In genomic region chr5:31053728-31054127, GRCm38 (mm10) we compare ENCODE assay signal across 11 mouse cellular contexts. TPM values are rescaled to one million over a fixed set of nuclear protein-coding genes. Genes with fewer than 3 reads are reported as not detected.
DNase-seq lines count a peak whose midpoint lies in the region; ATAC-seq and TF ChIP-seq lines count a peak whose summit lies in the region.
"Not testable (repeated sequence)": the region's sequence is repeated elsewhere in the genome, so short reads cannot be mapped to it uniquely, and the experiment has no call there.
"Had no signal": no experiment of that assay in that cellular context is flagged by ENCODE, and none has a peak within 500 bp of the region (broad histone marks: within the 10 kb centered on the region; RNA-seq: fewer than 3 reads in every experiment).

No protein-coding gene starts in this region.

- H3K27ac ChIP-seq in ES-Bruce4 (ENCODE audit: insufficient read depth, low read length), result peak overlapping the region; percentile 67
- H3K27ac ChIP-seq in embryonic facial prominence, embryonic 12.5 days, result peak overlapping the region; percentile 65; the same call in 1 of the 2 replicates
- not testable (repeated sequence) for H3K27ac ChIP-seq in forebrain, postnatal 0 days (ENCODE audit: low read depth, low read length)
- peak overlapping the region; percentile 71 for H3K27ac ChIP-seq in hindbrain, embryonic 12.5 days
- peak overlapping the region; percentile 87 for H3K27ac ChIP-seq in kidney, embryonic 15.5 days
- H3K27ac ChIP-seq in liver, embryonic 12.5 days, result peak overlapping the region; percentile 78
- peak overlapping the region; percentile 95 for H3K27ac ChIP-seq in midbrain, embryonic 10.5 days (replicated peaks)
- H3K27ac ChIP-seq in neural tube, embryonic 14.5 days (ENCODE audit: low read depth, low read length), result peak overlapping the region; percentile 72; the same call in 1 of the 2 replicates

- TF ChIP-seq CTCF in ES-Bruce4 (IDR thresholded peaks at IDR 0.05; ENCODE audit: low read depth, low read length); forebrain, postnatal 0 days (IDR thresholded peaks at IDR 0.05; ENCODE audit: low read depth): not testable (repeated sequence)

- not testable (repeated sequence) for TF ChIP-seq EP300 in ES-Bruce4 (IDR thresholded peaks at IDR 0.05; ENCODE audit: insufficient read depth, low read depth, low read length)

- H3K4me3 ChIP-seq in ES-Bruce4 (ENCODE audit: low read depth, low read length), result peak overlapping the region; percentile 61; the same call in 1 of the 2 replicates
- H3K4me3 ChIP-seq in embryonic facial prominence, embryonic 12.5 days, result peak overlapping the region; percentile 65
- H3K4me3 ChIP-seq in forebrain, postnatal 0 days (ENCODE audit: low read depth, low read length), result peak overlapping the region; percentile 67
- H3K4me3 ChIP-seq in hindbrain, embryonic 12.5 days, result peak overlapping the region; percentile 52
- peak overlapping the region; percentile 74 for H3K4me3 ChIP-seq in kidney, embryonic 15.5 days (replicated peaks)
- H3K4me3 ChIP-seq in liver, embryonic 12.5 days, result peak overlapping the region; percentile 77
- peak overlapping the region; percentile 79 for H3K4me3 ChIP-seq in midbrain, embryonic 10.5 days
- peak overlapping the region; percentile 65 for H3K4me3 ChIP-seq in neural tube, embryonic 14.5 days (ENCODE audit: low read depth, low read length)

- not testable (repeated sequence) for DNase-seq in forebrain, postnatal 0 days; midbrain, embryonic 10.5 days (ENCODE audit: low spot score)

- peak overlapping the region; percentile 88 for H3K4me2 ChIP-seq in embryonic facial prominence, embryonic 12.5 days (replicated peaks)
- peak overlapping the region; percentile 96 for H3K4me2 ChIP-seq in forebrain, postnatal 0 days (ENCODE audit: low read depth)
- peak overlapping the region; percentile 82 for H3K4me2 ChIP-seq in hindbrain, embryonic 12.5 days (replicated peaks)
- H3K4me2 ChIP-seq in kidney, embryonic 15.5 days, result peak overlapping the region; percentile 95
- peak overlapping the region; percentile 100 for H3K4me2 ChIP-seq in liver, embryonic 12.5 days
- peak overlapping the region; percentile 95 for H3K4me2 ChIP-seq in neural tube, embryonic 14.5 days (ENCODE audit: low read depth, low read length)

- H3K4me1 ChIP-seq in ES-Bruce4 (ENCODE audit: control insufficient read depth, insufficient read depth, low read length); forebrain, postnatal 0 days (ENCODE audit: insufficient read depth): not testable (repeated sequence)
- H3K4me1 ChIP-seq in embryonic facial prominence, embryonic 12.5 days, result peaks cover 11% of the 10 kb centered on the region
- H3K4me1 ChIP-seq in hindbrain, embryonic 12.5 days, result peaks cover 20% of the 10 kb centered on the region
- peaks cover 25% of the 10 kb centered on the region for H3K4me1 ChIP-seq in kidney, embryonic 15.5 days
- peaks cover 44% of the 10 kb centered on the region for H3K4me1 ChIP-seq in liver, embryonic 12.5 days
- H3K4me1 ChIP-seq in midbrain, embryonic 10.5 days, result peaks cover 30% of the 10 kb centered on the region
- H3K4me1 ChIP-seq in neural tube, embryonic 14.5 days (ENCODE audit: control insufficient read depth, insufficient read depth, low read length), result peaks cover 12% of the 10 kb centered on the region

- H3K9ac ChIP-seq in ES-Bruce4 (ENCODE audit: low read depth, poor library complexity, severe bottlenecking), result peak overlapping the region; percentile 85
- not testable (repeated sequence) for H3K9ac ChIP-seq in embryonic facial prominence, embryonic 12.5 days
- H3K9ac ChIP-seq in forebrain, postnatal 0 days, result peak overlapping the region; percentile 70; the same call in 1 of the 2 replicates
- peak overlapping the region; percentile 82 for H3K9ac ChIP-seq in hindbrain, embryonic 12.5 days
- H3K9ac ChIP-seq in kidney, embryonic 15.5 days, result 0 out of 2 replicates have a peak overlapping the region, but pooled peaks have one; percentile 76
- peak overlapping the region; percentile 88; the same call in 1 of the 2 replicates for H3K9ac ChIP-seq in liver, embryonic 12.5 days
- H3K9ac ChIP-seq in neural tube, embryonic 14.5 days (replicated peaks; ENCODE audit: low read depth, low read length), result peak overlapping the region; percentile 63; the same call in 1 of the 2 replicates

- WGBS in embryonic facial prominence, embryonic 12.5 days, result 60% methylated on average over 4 of the region's 4 CpGs
- WGBS in forebrain, postnatal 0 days, result 51% methylated on average over 4 of the region's 4 CpGs
- WGBS in hindbrain, embryonic 12.5 days, result 53% methylated on average over 4 of the region's 4 CpGs
- 55% methylated on average over 4 of the region's 4 CpGs for WGBS in kidney, embryonic 15.5 days
- WGBS in liver, embryonic 12.5 days (ENCODE audit: insufficient replicate concordance), result 74% methylated on average over 4 of the region's 4 CpGs
- WGBS in midbrain, embryonic 10.5 days, result 63% methylated on average over 4 of the region's 4 CpGs
- 59% methylated on average over 4 of the region's 4 CpGs for WGBS in neural tube, embryonic 14.5 days

- H3K27me3 ChIP-seq in ES-Bruce4 (ENCODE audit: control insufficient read depth, insufficient read depth, low read length, poor library complexity, severe bottlenecking); embryonic facial prominence, embryonic 12.5 days; forebrain, postnatal 0 days (ENCODE audit: insufficient read depth, low read length); hindbrain, embryonic 12.5 days; kidney, embryonic 15.5 days; liver, embryonic 12.5 days (replicated peaks); midbrain, embryonic 10.5 days (ENCODE audit: low read depth, poor library complexity, severe bottlenecking); neural tube, embryonic 14.5 days (ENCODE audit: control insufficient read depth, insufficient read depth, low read length): not testable (repeated sequence)

- H3K9me3 ChIP-seq in ES-Bruce4 (replicated peaks; ENCODE audit: control insufficient read depth, insufficient read depth, low read length, poor library complexity, severe bottlenecking); embryonic facial prominence, embryonic 12.5 days; forebrain, postnatal 0 days (ENCODE audit: low read length); hindbrain, embryonic 12.5 days (replicated peaks); kidney, embryonic 15.5 days (replicated peaks); liver, embryonic 12.5 days (replicated peaks); midbrain, embryonic 10.5 days (replicated peaks); neural tube, embryonic 14.5 days (ENCODE audit: control insufficient read depth, low read length): not testable (repeated sequence)

- peaks cover 19% of the 10 kb centered on the region for H3K36me3 ChIP-seq in ES-Bruce4 (ENCODE audit: control insufficient read depth, insufficient read depth, low read length, poor library complexity, severe bottlenecking)
- not testable (repeated sequence) for H3K36me3 ChIP-seq in embryonic facial prominence, embryonic 12.5 days; forebrain, postnatal 0 days (ENCODE audit: insufficient read depth); neural tube, embryonic 14.5 days (ENCODE audit: control insufficient read depth, insufficient read depth, low read length)
- peaks cover 18% of the 10 kb centered on the region for H3K36me3 ChIP-seq in hindbrain, embryonic 12.5 days
- H3K36me3 ChIP-seq in kidney, embryonic 15.5 days, result peaks cover 26% of the 10 kb centered on the region
- peaks cover 30% of the 10 kb centered on the region for H3K36me3 ChIP-seq in liver, embryonic 12.5 days
- H3K36me3 ChIP-seq in midbrain, embryonic 10.5 days, result peaks cover 35% of the 10 kb centered on the region

- TF ChIP-seq POLR2A in ES-Bruce4 (IDR thresholded peaks at IDR 0.05; ENCODE audit: insufficient read depth, low read length), result not testable (repeated sequence)

- ATAC-seq in embryonic facial prominence, embryonic 12.5 days (ENCODE audit: insufficient number of reproducible peaks, insufficient read depth, low FRiP score, low TSS enrichment); forebrain, postnatal 0 days; hindbrain, embryonic 12.5 days (ENCODE audit: low FRiP score); kidney, embryonic 15.5 days (replicated peaks; ENCODE audit: low FRiP score); liver, embryonic 12.5 days; neural tube, embryonic 14.5 days (ENCODE audit: low read depth): not testable (repeated sequence)

RNA-seq across cellular contexts. Expression of gene Cad, which starts 0.9 kb away (rescaled TPM):
- polyA plus RNA-seq in ES-Bruce4 (2011; ENCODE audit: insufficient read depth, insufficient read length, low read depth, missing spikeins), result 147 and 148 TPM in 2 replicates
- 40.6 and 41.0 TPM in 2 replicates for polyA plus RNA-seq in embryonic facial prominence, embryonic 12.5 days (2016; fragmentation: Nextera tagmentation; extraction: Ambion mirVana)
- 28.7 and 31.1 TPM in 2 replicates for total RNA-seq in forebrain, postnatal 0 days (2014; rRNA removed)
- polyA plus RNA-seq in forebrain, postnatal 0 days (2015; fragmentation: Nextera tagmentation; extraction: Ambion mirVana), result 5.2 and 6.4 TPM in 2 replicates
- polyA plus RNA-seq in hindbrain, embryonic 12.5 days (2016; fragmentation: Nextera tagmentation; extraction: Ambion mirVana), result 32.2 and 32.4 TPM in 2 replicates
- 32.5 and 36.2 TPM in 2 replicates for polyA plus RNA-seq in kidney, embryonic 15.5 days (2015; fragmentation: Nextera tagmentation; extraction: Ambion mirVana)
- 43.6 and 44.5 TPM in 2 replicates for polyA plus RNA-seq in liver, embryonic 12.5 days (2016; fragmentation: Nextera tagmentation; extraction: Ambion mirVana)
- polyA plus RNA-seq in midbrain, embryonic 10.5 days (2016; fragmentation: Nextera tagmentation; extraction: Ambion mirVana), result 52.4 and 53.3 TPM in 2 replicates
- polyA plus RNA-seq in neural tube, embryonic 14.5 days (2014; fragmentation: Nextera tagmentation; extraction: Ambion mirVana), result 10.4 and 10.6 TPM in 2 replicates

RNA-seq across cellular contexts. Expression of gene Slc5a6, which starts 5.0 kb away (rescaled TPM):
- polyA plus RNA-seq in ES-Bruce4 (2011; ENCODE audit: insufficient read depth, insufficient read length, low read depth, missing spikeins), result 9.8 and 12.8 TPM in 2 replicates
- polyA plus RNA-seq in embryonic facial prominence, embryonic 12.5 days (2016; fragmentation: Nextera tagmentation; extraction: Ambion mirVana), result 11.8 and 12.4 TPM in 2 replicates
- total RNA-seq in forebrain, postnatal 0 days (2014; rRNA removed), result 23.1 and 28.3 TPM in 2 replicates
- polyA plus RNA-seq in forebrain, postnatal 0 days (2015; fragmentation: Nextera tagmentation; extraction: Ambion mirVana), result 17.3 and 22.2 TPM in 2 replicates
- 13.8 and 14.0 TPM in 2 replicates for polyA plus RNA-seq in hindbrain, embryonic 12.5 days (2016; fragmentation: Nextera tagmentation; extraction: Ambion mirVana)
- 10.4 and 11.8 TPM in 2 replicates for polyA plus RNA-seq in kidney, embryonic 15.5 days (2015; fragmentation: Nextera tagmentation; extraction: Ambion mirVana)
- polyA plus RNA-seq in liver, embryonic 12.5 days (2016; fragmentation: Nextera tagmentation; extraction: Ambion mirVana), result 6.9 and 7.0 TPM in 2 replicates
- polyA plus RNA-seq in midbrain, embryonic 10.5 days (2016; fragmentation: Nextera tagmentation; extraction: Ambion mirVana), result 10.6 and 11.4 TPM in 2 replicates
- polyA plus RNA-seq in neural tube, embryonic 14.5 days (2014; fragmentation: Nextera tagmentation; extraction: Ambion mirVana), result 15.1 and 15.6 TPM in 2 replicates

RNA-seq across cellular contexts. Expression of gene Atraid, which starts 5.6 kb away (rescaled TPM):
- 28.6 and 31.8 TPM in 2 replicates for polyA plus RNA-seq in ES-Bruce4 (2011; ENCODE audit: insufficient read depth, insufficient read length, low read depth, missing spikeins)
- 117 and 118 TPM in 2 replicates for polyA plus RNA-seq in embryonic facial prominence, embryonic 12.5 days (2016; fragmentation: Nextera tagmentation; extraction: Ambion mirVana)
- 152 and 167 TPM in 2 replicates for total RNA-seq in forebrain, postnatal 0 days (2014; rRNA removed)
- 243 and 257 TPM in 2 replicates for polyA plus RNA-seq in forebrain, postnatal 0 days (2015; fragmentation: Nextera tagmentation; extraction: Ambion mirVana)
- 119 and 122 TPM in 2 replicates for polyA plus RNA-seq in hindbrain, embryonic 12.5 days (2016; fragmentation: Nextera tagmentation; extraction: Ambion mirVana)
- polyA plus RNA-seq in kidney, embryonic 15.5 days (2015; fragmentation: Nextera tagmentation; extraction: Ambion mirVana), result 145 and 149 TPM in 2 replicates
- 47.4 and 54.5 TPM in 2 replicates for polyA plus RNA-seq in liver, embryonic 12.5 days (2016; fragmentation: Nextera tagmentation; extraction: Ambion mirVana)
- polyA plus RNA-seq in midbrain, embryonic 10.5 days (2016; fragmentation: Nextera tagmentation; extraction: Ambion mirVana), result 80.5 and 99.6 TPM in 2 replicates
- 186 and 189 TPM in 2 replicates for polyA plus RNA-seq in neural tube, embryonic 14.5 days (2014; fragmentation: Nextera tagmentation; extraction: Ambion mirVana)

RNA-seq across cellular contexts. Expression of gene Dnajc5g, which starts 52.4 kb away (rescaled TPM):
- not detected in 2 replicates for polyA plus RNA-seq in ES-Bruce4 (2011; ENCODE audit: insufficient read depth, insufficient read length, low read depth, missing spikeins)
- not detected in 2 replicates for polyA plus RNA-seq in embryonic facial prominence, embryonic 12.5 days (2016; fragmentation: Nextera tagmentation; extraction: Ambion mirVana)
- not detected in 2 replicates for total RNA-seq in forebrain, postnatal 0 days (2014; rRNA removed)
- not detected in 2 replicates for polyA plus RNA-seq in forebrain, postnatal 0 days (2015; fragmentation: Nextera tagmentation; extraction: Ambion mirVana)
- polyA plus RNA-seq in hindbrain, embryonic 12.5 days (2016; fragmentation: Nextera tagmentation; extraction: Ambion mirVana), result not detected in 2 replicates
- polyA plus RNA-seq in kidney, embryonic 15.5 days (2015; fragmentation: Nextera tagmentation; extraction: Ambion mirVana), result not detected in 2 replicates
- polyA plus RNA-seq in liver, embryonic 12.5 days (2016; fragmentation: Nextera tagmentation; extraction: Ambion mirVana), result not detected in 2 replicates
- polyA plus RNA-seq in midbrain, embryonic 10.5 days (2016; fragmentation: Nextera tagmentation; extraction: Ambion mirVana), result not detected in 2 replicates
- not detected in 2 replicates for polyA plus RNA-seq in neural tube, embryonic 14.5 days (2014; fragmentation: Nextera tagmentation; extraction: Ambion mirVana)
- total RNA-seq: gastrocnemius, adult 8-10 months; left cerebral cortex, postnatal 36 days; megakaryocyte progenitor cell, adult 5-6 weeks had no signal

RNA-seq across cellular contexts. Expression of gene Slc30a3, which starts 54.3 kb away (rescaled TPM):
- polyA plus RNA-seq in ES-Bruce4 (2011; ENCODE audit: insufficient read depth, insufficient read length, low read depth, missing spikeins), result 8.5 and 9.2 TPM in 2 replicates
- polyA plus RNA-seq in embryonic facial prominence, embryonic 12.5 days (2016; fragmentation: Nextera tagmentation; extraction: Ambion mirVana), result 0.22 and 0.52 TPM in 2 replicates
- total RNA-seq in forebrain, postnatal 0 days (2014; rRNA removed), result 2.5 and 2.8 TPM in 2 replicates
- 3.5 and 4.5 TPM in 2 replicates for polyA plus RNA-seq in forebrain, postnatal 0 days (2015; fragmentation: Nextera tagmentation; extraction: Ambion mirVana)
- 15.7 and 16.2 TPM in 2 replicates for polyA plus RNA-seq in hindbrain, embryonic 12.5 days (2016; fragmentation: Nextera tagmentation; extraction: Ambion mirVana)
- 2.8 and 3.1 TPM in 2 replicates for polyA plus RNA-seq in kidney, embryonic 15.5 days (2015; fragmentation: Nextera tagmentation; extraction: Ambion mirVana)
- 0.26 and 0.48 TPM in 2 replicates for polyA plus RNA-seq in liver, embryonic 12.5 days (2016; fragmentation: Nextera tagmentation; extraction: Ambion mirVana)
- 1.5 and 7.1 TPM in 2 replicates for polyA plus RNA-seq in midbrain, embryonic 10.5 days (2016; fragmentation: Nextera tagmentation; extraction: Ambion mirVana)
- 39.8 and 48.3 TPM in 2 replicates for polyA plus RNA-seq in neural tube, embryonic 14.5 days (2014; fragmentation: Nextera tagmentation; extraction: Ambion mirVana)
- total RNA-seq: megakaryocyte progenitor cell, adult 5-6 weeks had no signal
